Mouse (Mus musculus) limb, embryonic 14.5 days (tissue): Measurements from ENCODE around the gene Shroom3. TPM values are rescaled to one million over a fixed set of nuclear protein-coding genes. Genes with fewer than 3 reads are reported as not detected.

Experiments
- ATAC-seq: fragments of 200-750 bp; cut with Nextera tagmentation; 2 replicates; pipeline ENCODE4 v1.8.0; 2017; ENCODE audit warnings: low read depth, moderate number of reproducible peaks, moderate TSS enrichment; ENCODE audit not compliant: low FRiP score
- DNase-seq: peaks from one replicate; pipeline ENCODE4 v3.0.0-alpha.2; 2015; ENCODE audit warnings: low spot score
- H3K27ac ChIP-seq: fragments of 300-500 bp; sonication (generic); replicated peaks from 2 replicates; pipeline ENCODE4 v1.5.1; 2014; ENCODE audit warnings: low read depth, mild to moderate bottlenecking, low read length, moderate library complexity, mixed read lengths
- H3K27me3 ChIP-seq: fragments of 300-500 bp; sonication (generic); 2 replicates; pipeline ENCODE4 v1.6.1; 2014; ENCODE audit warnings: low read length, mixed read lengths; ENCODE audit not compliant: control insufficient read depth, insufficient read depth
- H3K36me3 ChIP-seq: fragments of 300-500 bp; sonication (generic); 2 replicates; pipeline ENCODE4 v1.6.1; 2014; ENCODE audit warnings: mild to moderate bottlenecking, low read length, moderate library complexity, mixed read lengths; ENCODE audit not compliant: control insufficient read depth, insufficient read depth
- H3K4me1 ChIP-seq: fragments of 300-500 bp; sonication (generic); 2 replicates; pipeline ENCODE4 v1.6.1; 2014; ENCODE audit warnings: antibody characterized with exemption, low read length, mixed read lengths; ENCODE audit not compliant: control insufficient read depth, insufficient read depth
- H3K4me2 ChIP-seq: fragments of 300-500 bp; sonication (generic); replicated peaks from 2 replicates; pipeline ENCODE4 v1.6.1; 2014; ENCODE audit warnings: low read depth, mild to moderate bottlenecking, low read length, moderate library complexity; ENCODE audit not compliant: severe bottlenecking
- H3K4me3 ChIP-seq: fragments of 300-500 bp; sonication (generic); replicated peaks from 2 replicates; pipeline ENCODE4 v1.5.1; 2014; ENCODE audit warnings: low read length
- H3K9ac ChIP-seq: fragments of 300-500 bp; sonication (generic); 2 replicates; pipeline ENCODE4 v1.6.1; 2014; ENCODE audit warnings: mild to moderate bottlenecking, low read depth, low read length, moderate library complexity; ENCODE audit not compliant: severe bottlenecking
- H3K9me3 ChIP-seq: fragments of 300-500 bp; sonication (generic); 2 replicates; pipeline ENCODE4 v1.6.1; 2016; ENCODE audit warnings: low read length; ENCODE audit not compliant: control insufficient read depth
- POLR2A ChIP-seq: fragments of 200-500 bp; IDR thresholded peaks from 2 replicates; pipeline ENCODE4 v1.8.0; 2012; ENCODE audit warnings: inconsistent platforms, mild to moderate bottlenecking, moderate library complexity, borderline replicate concordance; ENCODE audit not compliant: insufficient read depth, insufficient read length; ENCODE audit errors: extremely low read depth
- WGBS: fragments of 180-500 bp; shearing (Covaris S2); extraction: QIAGEN DNeasy Blood & Tissue Kit; methylation state at CpG from one replicate; pipeline ENCODE4 v1.1.7; 2014; 5-methylcytosine and 5-hydroxymethylcytosine counted together
- polyA plus RNA-seq, 2 experiments: library from polyadenylated mRNA; depleted of rRNA in 1 of 2; stranded (reverse) in 1 of 2; unstranded in 1 of 2; fragments of >200 nt; fragmentation: Nextera tagmentation in 1 of 2; extraction: Ambion mirVana in 1 of 2; gene quantifications; 2 replicates each; pipeline versions ENCODE4 v1.2.1 to v1.2.3; 2012 to 2014

Gene Shroom3
- polyA plus RNA-seq (2012; rRNA removed) (8.1 and 9.5 TPM in 2 replicates), polyA plus RNA-seq (2014; fragmentation: Nextera tagmentation; extraction: Ambion mirVana) (3.5 and 4.4 TPM in 2 replicates)

GRCm38 (mm10) chr5:92683351-92683807, at the start of gene Shroom3:
TSS of gene Shroom3 (plus strand) at chr5:92683435.
- Histone ChIP-seq H3K4me2 (peak within 1 kb of the TSS; percentile 91), H3K27me3 (no peaks in the 10 kb centered on the region), H3K4me1 (no peaks in the 10 kb centered on the region), H3K9me3 (no peaks in the 10 kb centered on the region), H3K4me3 (peak within 1 kb of the TSS; percentile 49), H3K27ac (peak within 1 kb of the TSS; percentile 65), H3K36me3 (no peaks in the 10 kb centered on the region), H3K9ac (peak within 1 kb of the TSS; percentile 62)
- ATAC-seq (no peak), DNase-seq (no peak)
- WGBS = under 1% methylated on average over 26 of the region's 26 CpGs
- TF ChIP-seq POLR2A = no peak

- Histone ChIP-seq H3K9me3 (no peaks in the 10 kb centered on the region), H3K4me2 (no peak overlapping the region), H3K4me3 (no peak overlapping the region), H3K9ac (no peak overlapping the region), H3K27ac (no peak overlapping the region), H3K4me1 (no peaks in the 10 kb centered on the region), H3K36me3 (no peaks in the 10 kb centered on the region), H3K27me3 (no peaks in the 10 kb centered on the region)
- no peak for TF ChIP-seq POLR2A
- ATAC-seq = no peak
- WGBS = 61% methylated on average over 4 of the region's 4 CpGs
- no peak for DNase-seq
Observed at GRCm38 (mm10) chr5:92633526-92633925, 49.7 kb upstream of the Shroom3 start.

- TF ChIP-seq POLR2A = no peak
- ATAC-seq = no peak
- Histone ChIP-seq H3K36me3 (no peaks in the 10 kb centered on the region), H3K27me3 (no peaks in the 10 kb centered on the region), H3K9ac (no peak overlapping the region), H3K4me2 (no peak overlapping the region), H3K9me3 (no peaks in the 10 kb centered on the region), H3K27ac (no peak overlapping the region), H3K4me3 (no peak overlapping the region), H3K4me1 (no peaks in the 10 kb centered on the region)
- no peak for DNase-seq
- 78% methylated on average over 3 of the region's 3 CpGs for WGBS
Observed at GRCm38 (mm10) chr5:92634916-92635315, 48.3 kb upstream of the Shroom3 start.

GRCm38 (mm10) chr5:92635891-92636290, 47.3 kb upstream of the Shroom3 start:
- 85% methylated on average over 5 of the region's 5 CpGs for WGBS
- DNase-seq (no peak), ATAC-seq (no peak)
- Histone ChIP-seq H3K4me3 (no peak overlapping the region), H3K4me2 (no peak overlapping the region), H3K27me3 (no peaks in the 10 kb centered on the region), H3K27ac (no peak overlapping the region), H3K4me1 (no peaks in the 10 kb centered on the region), H3K9me3 (no peaks in the 10 kb centered on the region), H3K9ac (no peak overlapping the region), H3K36me3 (no peaks in the 10 kb centered on the region)
- no peak for TF ChIP-seq POLR2A

- TF ChIP-seq POLR2A = no peak
- Histone ChIP-seq H3K4me3 (no peak overlapping the region), H3K4me1 (no peaks in the 10 kb centered on the region), H3K4me2 (no peak overlapping the region), H3K27ac (no peak overlapping the region), H3K9ac (no peak overlapping the region), H3K36me3 (no peaks in the 10 kb centered on the region), H3K27me3 (no peaks in the 10 kb centered on the region), H3K9me3 (no peaks in the 10 kb centered on the region)
- DNase-seq = no peak
- ATAC-seq = no peak
- 87% methylated on average over 3 of the region's 3 CpGs for WGBS
Observed at GRCm38 (mm10) chr5:92640861-92641260, 42.4 kb upstream of the Shroom3 start.

- Histone ChIP-seq H3K4me1 (no peaks in the 10 kb centered on the region), H3K27me3 (no peaks in the 10 kb centered on the region), H3K9me3 (no peaks in the 10 kb centered on the region), H3K9ac (no peak overlapping the region), H3K4me3 (no peak overlapping the region), H3K36me3 (no peaks in the 10 kb centered on the region), H3K4me2 (no peak overlapping the region), H3K27ac (no peak overlapping the region)
- 3% methylated on average over 1 of the region's 1 CpGs for WGBS
- no peak for TF ChIP-seq POLR2A
- DNase-seq (peak; percentile 63), ATAC-seq (no peak)
Observed at GRCm38 (mm10) chr5:92656256-92656655, 27.0 kb upstream of the Shroom3 start.
